Mouse (Mus musculus) stomach, adult 2 months (tissue): Measurements from ENCODE around the gene Poc1b. TPM values are rescaled to one million over a fixed set of nuclear protein-coding genes. Genes with fewer than 3 reads are reported as not detected.

Experiments used
- polyA plus RNA-seq: library from polyadenylated mRNA; depleted of rRNA; stranded (reverse); fragments of >200 nt; gene quantifications from 2 replicates; pipeline ENCODE4 v1.2.3, GENCODE M21; 2012; rRNA removed

Gene Poc1b
- polyA plus RNA-seq = 1.6 and 1.9 TPM in 2 replicates

DNA sequence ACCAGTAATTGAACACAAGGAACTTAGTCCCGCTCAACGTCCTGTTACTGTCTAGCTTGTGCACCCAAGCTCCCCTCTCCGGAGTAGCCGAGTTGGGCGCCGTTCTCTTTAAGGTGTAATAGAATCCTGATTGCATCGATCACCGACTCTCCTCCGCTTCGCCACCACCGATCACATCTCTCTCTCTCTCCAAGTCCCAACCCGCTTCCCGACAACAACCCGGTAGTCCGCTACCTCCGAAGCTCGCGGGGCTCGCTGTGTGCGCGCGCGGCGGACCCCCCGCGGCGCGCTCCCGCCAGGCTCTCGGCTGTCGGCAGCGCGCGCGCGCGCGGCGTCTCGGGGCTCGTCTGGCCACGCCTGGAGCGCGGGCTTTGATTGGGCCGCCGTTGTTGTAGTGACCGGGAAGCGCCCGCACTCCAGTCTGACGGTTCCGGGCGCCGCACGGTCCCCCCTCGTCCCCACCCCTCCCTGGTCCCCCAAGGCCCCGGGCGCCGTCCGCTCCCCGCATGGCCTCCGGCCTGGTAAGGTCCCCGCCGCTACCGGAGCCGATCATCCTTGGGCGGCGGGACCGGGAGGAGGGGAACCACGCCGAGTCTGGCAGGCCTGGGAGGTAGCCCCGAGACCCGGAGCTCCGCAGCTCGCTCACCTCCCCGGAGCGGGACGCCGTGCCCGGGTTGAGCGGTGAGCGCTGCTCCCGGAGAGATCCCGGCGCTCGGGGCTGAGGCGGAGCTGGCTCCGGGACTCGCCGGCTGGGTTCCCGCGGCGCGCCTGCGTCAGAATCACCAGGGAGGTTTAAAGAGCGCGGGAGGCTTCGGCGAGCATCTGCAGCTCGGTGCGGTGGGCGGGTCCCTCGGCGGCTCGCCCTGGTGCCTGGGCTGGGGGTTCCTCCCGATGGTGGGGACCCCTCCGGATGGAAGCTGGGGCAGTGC is at the start of gene Poc1b:
Gene Poc1b (plus strand): TSS at position 334 of the 929 bp plus-strand sequence.

DNA sequence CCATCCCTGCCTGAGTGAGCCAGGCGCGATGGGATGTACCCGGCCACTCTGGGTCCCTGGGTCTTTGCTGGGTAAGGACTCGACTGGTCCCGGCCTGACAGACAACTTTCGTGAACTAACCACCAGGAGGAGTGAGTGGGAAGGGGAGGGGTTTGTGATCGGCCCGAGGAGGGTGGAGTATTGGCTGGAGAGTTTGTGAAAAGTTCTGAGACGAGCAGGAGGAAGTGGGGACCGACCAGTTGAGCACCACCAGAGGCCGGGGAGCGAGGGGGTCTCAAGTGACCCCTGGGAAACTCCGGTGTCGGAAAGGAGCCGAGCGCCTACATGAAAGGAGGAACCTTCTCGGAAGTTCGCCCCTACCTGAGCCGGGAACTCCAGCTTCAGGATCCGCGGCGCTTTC is 1.1 kb downstream of the Poc1b start, which contains the start of gene Galnt4:
Gene Galnt4 (plus strand): TSS at position 196 of the 400 bp plus-strand sequence.

DNA sequence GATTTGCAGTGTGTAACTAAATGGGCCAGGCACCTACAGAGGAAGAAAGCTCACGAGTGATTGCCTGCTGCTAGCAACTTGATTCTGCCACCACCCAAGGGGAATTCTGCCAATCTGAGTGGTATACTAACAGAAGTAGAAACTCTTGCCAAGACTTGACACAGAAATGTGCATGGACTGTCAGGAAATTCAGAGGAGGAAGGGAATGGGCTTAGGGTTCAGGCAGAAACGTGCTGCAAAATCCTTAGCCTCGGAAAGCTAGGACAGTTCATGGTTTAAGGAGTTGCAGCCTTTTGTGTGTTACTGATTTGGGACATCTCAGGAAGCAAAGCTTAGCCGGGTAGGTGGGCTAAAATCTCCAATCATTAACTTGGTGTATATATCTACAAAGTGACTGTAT is 19.4 kb downstream of the Poc1b start, which contains the start of gene Phxr2:
Gene Phxr2 (minus strand): TSS at position 101 of the 400 bp plus-strand sequence.

Other genes starting within 250 kb of the Poc1b start
- gene Atp2b1, start 192.6 kb upstream of the Poc1b start, polyA plus RNA-seq = 1.4 and 3.3 TPM in 2 replicates
- 3.4 and 4.3 TPM in 2 replicates for gene Galnt4, start 1.1 kb downstream of the Poc1b start, polyA plus RNA-seq
- not detected in 2 replicates for gene Phxr2, start 19.3 kb downstream of the Poc1b start, polyA plus RNA-seq
- gene Dusp6, start 156.2 kb downstream of the Poc1b start, polyA plus RNA-seq = 13.2 and 17.9 TPM in 2 replicates